Mouse (Mus musculus) ES-E14 (cell line): ENCODE measurements around the gene Sdccag8. TPM values are rescaled to one million over a fixed set of nuclear protein-coding genes. Genes with fewer than 3 reads are reported as not detected.

Experiments used
- DNase-seq: peaks from one replicate; pipeline ENCODE4 v3.0.0-alpha.2; 2013; ENCODE audit warnings: low read depth, low spot score
- H3K27ac ChIP-seq: 2 replicates; pipeline ENCODE4 v1.5.1; 2012; ENCODE audit warnings: low read depth, mild to moderate bottlenecking, low read length, moderate library complexity, mixed read lengths; ENCODE audit not compliant: poor library complexity, insufficient read depth, severe bottlenecking
- H3K36me3 ChIP-seq: 2 replicates; pipeline ENCODE4 v1.6.1; 2012; ENCODE audit warnings: mild to moderate bottlenecking, low read length, moderate library complexity, mixed read lengths; ENCODE audit not compliant: control insufficient read depth, poor library complexity, insufficient read depth, severe bottlenecking
- H3K4me1 ChIP-seq, 2 experiments: fragments of 150-350 bp in 1 of 2; sonication (generic) in 1 of 2; 2 replicates each; pipeline ENCODE4 v1.6.1; 2012; ENCODE audit warnings: low read length in 2 of 2, mild to moderate bottlenecking in 1 of 2, mixed read lengths in 1 of 2; ENCODE audit not compliant: control insufficient read depth in 2 of 2, insufficient read depth in 2 of 2, poor library complexity in 1 of 2
- H3K4me3 ChIP-seq, 2 experiments: fragments of 150-350 bp in 1 of 2; sonication (generic) in 1 of 2; 2 replicates each; pipeline ENCODE4 v1.5.1; 2012; ENCODE audit warnings: low read length in 2 of 2, low read depth in 1 of 2, mild to moderate bottlenecking in 1 of 2, mixed read lengths in 1 of 2; ENCODE audit not compliant: insufficient read depth in 1 of 2, poor library complexity in 1 of 2, severe bottlenecking in 1 of 2
- H3K9ac ChIP-seq: 2 replicates; pipeline ENCODE4 v1.6.1; 2012; ENCODE audit warnings: low read depth, mild to moderate bottlenecking, low read length, mixed read lengths; ENCODE audit not compliant: poor library complexity, insufficient read depth, severe bottlenecking
- H3K9me3 ChIP-seq: fragments of 150-350 bp; sonication (generic); 2 replicates; pipeline ENCODE4 v1.6.1; 2012; ENCODE audit warnings: low read depth, mild to moderate bottlenecking, low read length; ENCODE audit not compliant: control insufficient read depth, insufficient read depth
- CHD2 ChIP-seq: IDR thresholded peaks from 2 replicates; pipeline ENCODE4 v1.6.1; 2014; ENCODE audit warnings: mild to moderate bottlenecking, low read depth, low read length, inconsistent platforms
- HCFC1 ChIP-seq: IDR thresholded peaks from 2 replicates; pipeline ENCODE4 v1.6.1; 2012; ENCODE audit warnings: low read length, inconsistent platforms, borderline replicate concordance; ENCODE audit not compliant: insufficient read depth
- MAFK ChIP-seq: IDR thresholded peaks from 2 replicates; pipeline ENCODE4 v1.6.1; 2014; ENCODE audit warnings: mild to moderate bottlenecking, low read depth, low read length, inconsistent platforms; ENCODE audit not compliant: insufficient read depth
- ZC3H11A ChIP-seq: IDR thresholded peaks from 2 replicates; pipeline ENCODE4 v1.6.1; 2012; ENCODE audit warnings: low read depth, mild to moderate bottlenecking, inconsistent platforms, low read length, borderline replicate concordance
- ZNF384 ChIP-seq: IDR thresholded peaks from 2 replicates; pipeline ENCODE4 v1.6.1; 2012; ENCODE audit warnings: low read depth, low read length, inconsistent platforms
- in situ Hi-C, 2 experiments: fragments of 600-800 bp; cut with MboI; formaldehyde crosslinking; loops; one replicate each; pipeline ENCODE4 v1.15.1; 2025; ENCODE audit warnings: low sequenced_read_pairs in 2 of 2, inconsistent platforms in 1 of 2; ENCODE audit not compliant: unreplicated experiment in 2 of 2
- total RNA-seq: library from RNA; depleted of rRNA; stranded (reverse); fragments of 300-350 nt; gene quantifications from 2 replicates; pipeline ENCODE4 v1.2.3, GENCODE M21; 2012

The Sdccag8 gene
- total RNA-seq, 1 experiment, result 5.0 TPM

DNA sequence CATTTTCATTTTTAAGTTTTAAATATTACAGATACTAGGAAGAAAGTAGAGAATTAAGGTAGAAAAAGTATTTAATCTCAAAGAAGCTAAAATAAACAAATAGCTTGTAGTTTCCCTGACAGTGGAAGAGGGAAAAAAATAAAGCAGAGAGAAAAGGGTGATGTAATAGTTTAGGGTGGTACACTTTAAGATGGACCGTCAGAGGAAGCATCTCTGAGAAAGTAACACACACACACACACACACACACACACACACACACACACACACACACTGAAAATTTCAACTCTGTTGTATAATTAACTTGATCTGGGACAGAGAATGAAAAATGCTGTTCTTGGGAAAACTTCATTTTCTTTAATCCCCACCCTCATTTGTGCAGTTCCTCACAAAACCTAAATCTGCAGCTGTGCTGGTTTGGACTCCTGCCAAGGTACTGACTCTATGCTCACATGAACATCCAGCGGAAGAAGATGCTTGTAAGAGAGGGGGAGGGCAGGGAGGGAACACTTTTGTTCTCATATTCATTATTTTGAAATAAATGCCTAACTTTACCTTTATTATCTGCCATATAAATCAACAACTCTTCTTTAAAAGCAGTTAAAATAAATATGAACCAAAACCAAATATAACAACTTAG, 13.6 kb upstream of the Sdccag8 start:
- Histone ChIP-seq H3K27ac (no peak overlapping the region), H3K9me3 (no peaks in the 10 kb centered on the region), H3K4me1 (no peaks in the 10 kb centered on the region), H3K9ac (no peak overlapping the region), H3K36me3 (no peaks in the 10 kb centered on the region), H3K4me3 (no peak overlapping the region)
- TF ChIP-seq MAFK (no peak), CHD2 (no peak), HCFC1 (no peak), ZNF384 (no peak), ZC3H11A (no peak)
- DNase-seq, result no peak
- in situ Hi-C loops, result no loop called here

GRCm38 (mm10) chr1:176810161-176810560, 4.3 kb upstream of the Sdccag8 start:
- Histone ChIP-seq H3K4me1 (no peaks in the 10 kb centered on the region), H3K4me3 (no peak overlapping the region), H3K9me3 (no peaks in the 10 kb centered on the region), H3K36me3 (no peaks in the 10 kb centered on the region), H3K27ac (no peak overlapping the region), H3K9ac (no peak overlapping the region)
- DNase-seq, result no peak
- in situ Hi-C loops, result no loop called here
- TF ChIP-seq MAFK, result no peak
- TF ChIP-seq CHD2, result no peak
- TF ChIP-seq ZC3H11A, result no peak
- no peak for TF ChIP-seq HCFC1
- no peak for TF ChIP-seq ZNF384

DNA sequence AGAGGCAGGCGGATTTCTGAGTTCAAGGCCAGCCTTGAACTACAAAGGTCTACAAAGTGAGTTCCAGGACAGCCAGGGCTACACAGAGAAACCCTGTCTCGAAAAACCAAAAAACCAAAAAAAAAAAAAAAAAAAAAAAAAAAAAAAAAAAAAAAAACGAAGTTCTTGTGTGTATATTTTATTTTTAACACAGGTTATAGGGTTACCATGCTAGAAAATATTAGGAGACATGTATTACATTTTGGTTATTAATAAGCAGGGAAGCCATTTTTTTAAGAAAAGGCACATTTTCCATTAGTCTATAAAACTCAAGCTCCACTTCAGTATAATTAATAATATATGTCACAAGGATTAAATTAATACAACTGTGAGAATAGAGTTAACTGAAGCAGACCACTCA, 2.6 kb upstream of the Sdccag8 start:
- in situ Hi-C loops, result no loop called here
- Histone ChIP-seq H3K4me1 (no peaks in the 10 kb centered on the region), H3K27ac (no peak overlapping the region), H3K4me3 (no peak overlapping the region), H3K9ac (no peak overlapping the region), H3K36me3 (no peaks in the 10 kb centered on the region), H3K9me3 (no peaks in the 10 kb centered on the region)
- DNase-seq, result no peak
- TF ChIP-seq MAFK, result no peak
- TF ChIP-seq ZC3H11A, result no peak
- no peak for TF ChIP-seq HCFC1
- no peak for TF ChIP-seq CHD2
- no peak for TF ChIP-seq ZNF384

DNA sequence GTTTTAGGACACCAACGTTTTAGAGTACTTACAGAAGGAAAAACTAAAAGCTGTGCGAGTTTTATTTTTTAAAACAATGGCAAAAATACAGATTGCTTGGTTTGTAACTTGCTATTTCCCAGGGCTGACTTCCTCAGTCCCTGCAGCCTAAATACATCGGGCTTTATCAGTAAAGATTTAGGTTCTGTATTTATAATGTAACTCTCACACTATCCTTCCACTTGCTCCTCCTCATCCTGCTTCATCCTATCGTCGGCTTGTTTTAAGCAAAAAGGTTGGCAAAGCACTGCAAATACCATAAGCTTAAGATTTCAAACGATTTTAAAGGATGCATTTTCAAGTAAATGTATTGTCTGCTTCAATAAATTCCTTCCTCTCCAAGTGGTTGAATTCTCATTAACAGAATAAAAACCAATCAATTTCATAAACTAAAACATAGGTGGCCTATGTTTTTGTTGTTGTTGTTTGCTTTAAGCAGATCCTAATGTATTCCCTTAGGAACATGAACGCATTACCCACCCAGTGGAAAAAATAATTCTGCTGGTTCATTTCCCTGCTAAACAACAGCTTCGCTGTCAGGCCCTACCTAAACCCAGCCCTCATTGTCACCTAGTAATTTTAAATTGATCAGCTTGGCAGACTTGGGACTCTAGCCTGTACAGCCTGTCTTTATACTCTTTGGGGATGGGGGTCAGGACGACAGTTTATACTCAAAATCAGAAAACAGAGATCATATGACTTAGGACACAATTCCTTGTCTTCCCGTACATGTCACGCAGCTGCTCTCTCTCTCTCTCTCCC, 1.8 kb upstream of the Sdccag8 start:
- no peak for TF ChIP-seq HCFC1
- TF ChIP-seq MAFK, result no peak
- no peak for TF ChIP-seq CHD2
- no peak for TF ChIP-seq ZC3H11A
- TF ChIP-seq ZNF384, result no peak
- no peaks in the 10 kb centered on the region for H3K36me3 ChIP-seq
- in situ Hi-C loops, result no loop called here
- H3K9me3 ChIP-seq, result no peaks in the 10 kb centered on the region
- DNase-seq, result no peak
- H3K27ac ChIP-seq, result no peak overlapping the region
- peak overlapping the region; percentile 80 to 85 for H3K4me3 ChIP-seq
- H3K9ac ChIP-seq, result peak overlapping the region; percentile 71; the same call in 1 of the 2 replicates
- H3K4me1 ChIP-seq, result no peaks in the 10 kb centered on the region
